Mouse (Mus musculus) T-cell, adult 2 months (primary cell): ENCODE measurements around the gene Shld1.

Source experiments
- DNase-seq: peaks from one replicate; pipeline ENCODE4 v3.0.0; 2022; ENCODE audit warnings: low spot score

The Shld1 gene

GRCm38 (mm10) chr2:132692320-132692719 is 5.6 kb downstream of the Shld1 start:
- DNase-seq, result peak; percentile 23

- DNase-seq, result no peak
Measured at GRCm38 (mm10) chr2:132693980-132694379, 7.2 kb downstream of the Shld1 start.

- DNase-seq, result no peak
Measured at GRCm38 (mm10) chr2:132695358-132696093, 8.8 kb downstream of the Shld1 start.

GRCm38 (mm10) chr2:132696519-132696918 is 9.8 kb downstream of the Shld1 start:
- DNase-seq, result no peak

GRCm38 (mm10) chr2:132697256-132697655 is 10.5 kb downstream of the Shld1 start:
- DNase-seq, result no peak

GRCm38 (mm10) chr2:132697695-132698094 is 11.0 kb downstream of the Shld1 start:
- no peak for DNase-seq

- no peak for DNase-seq
Measured at GRCm38 (mm10) chr2:132698420-132698819, 11.7 kb downstream of the Shld1 start.

- no peak for DNase-seq
Measured at GRCm38 (mm10) chr2:132700921-132701320, 14.2 kb downstream of the Shld1 start.

- peak; percentile 67 for DNase-seq
Measured at GRCm38 (mm10) chr2:132701451-132701886, 14.7 kb downstream of the Shld1 start.

- no peak for DNase-seq
Measured at GRCm38 (mm10) chr2:132705251-132705992, 18.7 kb downstream of the Shld1 start.

GRCm38 (mm10) chr2:132706309-132706708 is 19.6 kb downstream of the Shld1 start:
- DNase-seq, result no peak

- no peak for DNase-seq
Measured at GRCm38 (mm10) chr2:132710488-132710887, 23.8 kb downstream of the Shld1 start.

- no peak for DNase-seq
Measured at GRCm38 (mm10) chr2:132712061-132712460, 25.3 kb downstream of the Shld1 start.

GRCm38 (mm10) chr2:132714522-132714921 is 27.8 kb downstream of the Shld1 start:
- no peak for DNase-seq

- no peak for DNase-seq
Measured at GRCm38 (mm10) chr2:132714946-132715345, 28.2 kb downstream of the Shld1 start.

GRCm38 (mm10) chr2:132715421-132716070 is 28.8 kb downstream of the Shld1 start:
- DNase-seq, result no peak

GRCm38 (mm10) chr2:132716154-132716553 is 29.4 kb downstream of the Shld1 start:
- DNase-seq, result peak; percentile 50

GRCm38 (mm10) chr2:132716901-132717536 is 30.3 kb downstream of the Shld1 start:
- no peak for DNase-seq

GRCm38 (mm10) chr2:132717537-132717912 is 30.8 kb downstream of the Shld1 start:
- no peak for DNase-seq

GRCm38 (mm10) chr2:132720921-132721566 is 34.3 kb downstream of the Shld1 start:
- no peak for DNase-seq

- no peak for DNase-seq
Measured at GRCm38 (mm10) chr2:132721844-132722243, 35.1 kb downstream of the Shld1 start.

- DNase-seq, result no peak
Measured at GRCm38 (mm10) chr2:132723958-132724431, 37.3 kb downstream of the Shld1 start.
